Mouse (Mus musculus): Measurements from ENCODE around the gene Pgam1.
"Not testable (repeated sequence)": the region's sequence is repeated elsewhere in the genome, so short reads cannot be mapped to it uniquely, and the experiment has no call there.

Pgam1 gene

GRCm38 (mm10) chr19:41910396-41910795, 1.3 kb upstream of the Pgam1 start:
- no peak for DNase-seq (ENCODE audit: low spot score)

GRCm38 (mm10) chr19:41912121-41913080, 678 bp downstream of the Pgam1 start:
- no peak for DNase-seq (ENCODE audit: low spot score)

GRCm38 (mm10) chr19:41913774-41914591, 2.3 kb downstream of the Pgam1 start:
- no peak for DNase-seq (ENCODE audit: low spot score)

- DNase-seq (ENCODE audit: low spot score), result not testable (repeated sequence)
These were observed 2.8 kb downstream of the Pgam1 start for GRCm38 (mm10) chr19:41914592-41914882.

GRCm38 (mm10) chr19:41915294-41915693, 3.6 kb downstream of the Pgam1 start:
- no peak for DNase-seq (ENCODE audit: low spot score)

GRCm38 (mm10) chr19:41916853-41917252, 5.1 kb downstream of the Pgam1 start:
- no peak for DNase-seq (ENCODE audit: low spot score)

- DNase-seq (ENCODE audit: low spot score), result no peak
These were observed 7.7 kb downstream of the Pgam1 start for GRCm38 (mm10) chr19:41919471-41919870.

GRCm38 (mm10) chr19:41920412-41921067, 8.8 kb downstream of the Pgam1 start:
- DNase-seq (ENCODE audit: low spot score), result no peak

GRCm38 (mm10) chr19:41932686-41933085, 21.0 kb downstream of the Pgam1 start:
- DNase-seq (ENCODE audit: low spot score), result no peak

GRCm38 (mm10) chr19:41933179-41934086, 21.7 kb downstream of the Pgam1 start, which contains the start of the genes Exosc1 and Zdhhc16:
TSS of gene Exosc1 (minus strand) at chr19:41933423.
TSS of gene Zdhhc16 (plus strand) at chr19:41933480.
- DNase-seq (ENCODE audit: low spot score), result peak; percentile 99

GRCm38 (mm10) chr19:41934124-41934523, 22.4 kb downstream of the Pgam1 start:
- DNase-seq (ENCODE audit: low spot score), result no peak

- DNase-seq (ENCODE audit: low spot score), result no peak
These were observed 24.2 kb downstream of the Pgam1 start for GRCm38 (mm10) chr19:41935921-41936320.

- DNase-seq (ENCODE audit: low spot score), result no peak
These were observed 26.8 kb downstream of the Pgam1 start for GRCm38 (mm10) chr19:41938539-41938938.

- DNase-seq (ENCODE audit: low spot score), result no peak
These were observed 32.1 kb downstream of the Pgam1 start for GRCm38 (mm10) chr19:41943841-41944240.

GRCm38 (mm10) chr19:41952287-41952686, 40.6 kb downstream of the Pgam1 start:
- no peak for DNase-seq (ENCODE audit: low spot score)

- DNase-seq (ENCODE audit: low spot score), result no peak
These were observed 41.9 kb downstream of the Pgam1 start for GRCm38 (mm10) chr19:41953574-41953973.
